Mouse (Mus musculus): ENCODE results near the gene Zic1.

The Zic1 gene

DNA sequence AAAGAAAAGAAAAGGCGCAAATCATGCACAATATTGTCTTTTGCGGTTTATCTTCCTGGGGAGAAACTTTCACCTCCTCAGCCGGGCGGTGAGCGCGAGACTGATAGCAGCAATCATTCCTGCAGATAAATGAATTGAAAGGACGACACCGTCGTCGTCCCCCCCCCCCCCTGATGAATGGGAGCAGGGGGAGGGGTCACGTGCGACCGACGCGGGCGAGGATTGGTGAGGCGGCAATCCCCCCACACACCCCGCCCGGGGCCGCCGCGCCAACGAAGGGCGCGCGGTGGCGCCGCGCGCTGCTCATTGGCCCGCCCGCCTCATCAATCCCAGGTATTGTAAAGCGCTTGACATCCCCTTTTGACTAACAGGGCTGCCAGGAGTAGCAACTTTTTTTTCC lies at the start of gene Zic1:
Gene Zic1, minus strand, starts transcription at position 147 of the 400 bp plus-strand sequence.
- in situ Hi-C loops (cut with MboI, MseI) = loop anchor here in 1 of 2 experiments (25.0 kb wide), 1 partner anchor 1478 kb away; no protein-coding TSS in a partner anchor

DNA sequence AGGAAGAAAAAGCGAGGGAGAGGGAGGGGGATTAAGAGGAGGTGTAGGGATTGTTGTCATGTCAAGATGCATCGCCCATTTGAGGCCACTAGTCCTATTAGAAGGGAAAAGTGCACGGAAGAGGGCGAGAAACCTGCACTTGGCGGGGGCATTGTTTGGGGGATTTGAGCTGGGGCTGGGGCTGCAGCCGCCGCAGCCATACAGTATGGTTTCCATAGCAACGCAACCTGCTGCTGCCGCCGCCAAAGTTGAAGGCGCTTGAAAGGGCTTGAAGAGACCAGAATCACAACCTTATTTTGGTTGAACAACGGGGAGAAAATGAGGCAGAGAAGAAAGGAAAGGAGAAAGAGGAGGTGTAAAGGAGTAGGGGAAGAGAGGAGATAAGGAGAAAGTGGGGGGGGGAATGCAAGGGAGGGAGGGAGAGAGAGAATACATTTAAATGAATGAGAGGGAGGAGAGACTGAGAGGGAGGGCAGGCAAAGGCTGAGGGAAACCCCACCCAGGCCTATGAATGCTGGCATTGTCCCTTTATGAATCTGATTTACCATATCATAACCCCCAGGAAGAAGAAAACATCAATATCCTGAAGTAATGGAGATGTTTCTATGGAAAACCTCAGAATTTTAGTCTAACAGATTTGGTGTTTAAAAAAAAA lies 48.5 kb upstream of the Zic1 start:
- in situ Hi-C loops (cut with MboI, MseI) = no loop called here

- in situ Hi-C loops (cut with MboI, MseI) = no loop called here
These were observed 44.2 kb upstream of the Zic1 start for GRCm38 (mm10) chr9:91409771-91410170.

DNA sequence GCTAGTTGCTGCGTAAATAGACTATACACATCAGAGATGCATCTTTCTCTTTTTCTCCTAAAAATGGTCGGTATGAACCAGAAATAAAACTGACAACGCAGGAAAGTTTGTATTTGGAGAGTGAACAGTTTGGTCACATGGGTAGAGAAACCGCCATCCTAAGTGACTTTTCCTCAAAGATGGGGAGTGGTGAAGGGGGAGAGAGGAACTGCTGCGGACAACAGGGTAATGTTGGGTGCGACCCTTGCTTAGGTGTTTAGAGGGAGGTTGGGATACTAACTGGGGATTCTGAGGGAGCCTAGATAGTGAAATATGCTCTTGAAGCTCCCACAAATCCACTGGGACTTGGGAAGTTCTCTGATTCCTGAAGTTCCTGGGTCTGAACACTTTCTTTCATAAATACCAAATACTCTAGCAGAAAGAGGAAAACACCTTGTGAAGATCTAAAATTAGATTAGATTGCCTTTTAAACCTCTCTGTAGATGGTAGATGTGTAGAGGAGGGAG lies 40.7 kb upstream of the Zic1 start:
- in situ Hi-C loops (cut with MboI, MseI) = no loop called here

DNA sequence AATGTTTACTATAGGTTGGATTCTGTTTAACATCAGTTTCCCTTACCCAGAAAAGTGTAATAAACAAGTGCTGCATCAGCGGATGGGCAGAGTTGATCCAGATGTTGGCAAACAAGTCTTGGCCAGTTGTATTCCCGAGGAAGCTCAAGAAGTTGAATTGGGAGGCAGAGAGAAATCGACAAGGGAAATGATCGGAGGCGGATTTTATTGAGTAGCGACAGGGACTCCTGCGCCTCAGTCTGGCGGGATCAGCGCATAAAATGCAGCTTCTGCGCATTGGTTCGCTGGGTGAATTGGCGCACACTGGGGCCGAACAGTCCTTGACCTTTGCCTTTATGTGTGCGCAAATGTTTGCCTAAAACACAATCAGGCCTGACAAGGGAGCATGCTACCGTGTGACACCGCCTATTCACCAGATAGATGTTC lies 40.2 kb upstream of the Zic1 start:
- in situ Hi-C loops (cut with MboI, MseI) = no loop called here

DNA sequence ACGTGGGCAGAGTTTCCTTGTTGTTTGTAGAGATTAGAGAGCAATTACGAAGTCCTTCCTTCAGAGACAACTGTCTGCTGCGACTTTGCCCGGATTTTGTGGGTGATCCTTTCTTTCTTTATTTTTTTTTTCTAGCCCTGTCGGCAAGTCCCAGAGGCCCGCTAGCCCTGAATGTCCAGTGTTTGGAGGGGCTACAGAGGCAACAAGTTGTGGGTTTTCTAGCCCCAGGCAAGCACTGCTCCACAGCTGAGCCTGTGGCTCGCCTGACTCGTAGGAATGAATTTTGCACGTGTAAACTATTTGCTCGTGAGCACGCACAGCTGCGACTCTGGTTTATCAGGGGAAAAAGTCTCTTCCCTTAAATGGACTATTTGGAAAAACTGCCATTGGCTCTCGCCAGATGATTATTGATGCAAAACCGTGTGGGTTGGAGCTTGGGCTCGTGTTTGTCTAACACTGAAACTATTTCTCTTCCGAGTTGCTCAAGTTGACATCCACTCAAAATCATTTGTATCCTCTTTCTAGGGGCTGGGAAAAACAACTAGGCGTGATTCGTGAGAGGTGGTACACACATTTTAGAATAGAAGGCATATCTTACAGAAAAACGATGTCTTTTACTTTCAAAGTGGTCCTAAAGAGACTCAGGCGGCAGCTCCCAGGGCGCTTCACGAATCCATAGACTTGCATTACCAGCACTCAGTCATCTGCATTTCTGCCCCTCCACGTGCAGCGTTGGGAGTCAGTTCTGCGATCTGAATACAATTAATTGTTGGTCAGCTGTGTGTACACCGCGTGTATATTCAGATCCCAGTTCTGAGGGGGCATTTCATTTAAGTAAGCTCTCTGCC lies 39.5 kb upstream of the Zic1 start:
- in situ Hi-C loops (cut with MboI, MseI) = no loop called here

DNA sequence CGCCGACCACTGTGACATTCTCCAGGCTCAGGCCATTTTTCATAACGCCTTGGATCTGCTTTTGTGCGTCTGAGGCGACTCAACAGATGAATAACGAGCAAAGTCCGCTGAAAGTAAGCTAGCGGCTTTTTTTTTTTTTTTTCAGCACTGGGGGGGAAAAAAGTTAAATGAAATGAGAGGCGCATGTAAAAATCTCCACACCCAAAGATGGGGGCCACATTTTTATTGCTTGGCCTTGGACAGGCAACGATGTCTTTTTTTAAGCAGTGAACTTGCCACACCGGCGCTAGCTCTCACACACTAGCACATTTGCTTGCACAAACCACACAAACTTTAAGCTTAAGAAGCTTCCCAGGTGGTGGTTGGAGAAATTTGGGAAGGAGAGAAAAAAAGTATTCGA lies 38.6 kb upstream of the Zic1 start:
- in situ Hi-C loops (cut with MboI, MseI) = no loop called here

GRCm38 (mm10) chr9:91401471-91401870 lies 35.9 kb upstream of the Zic1 start:
- in situ Hi-C loops (cut with MboI, MseI) = no loop called here

GRCm38 (mm10) chr9:91400482-91401093 lies 35.0 kb upstream of the Zic1 start:
- in situ Hi-C loops (cut with MboI, MseI) = no loop called here

GRCm38 (mm10) chr9:91399976-91400375 lies 34.4 kb upstream of the Zic1 start:
- in situ Hi-C loops (cut with MboI, MseI) = no loop called here

DNA sequence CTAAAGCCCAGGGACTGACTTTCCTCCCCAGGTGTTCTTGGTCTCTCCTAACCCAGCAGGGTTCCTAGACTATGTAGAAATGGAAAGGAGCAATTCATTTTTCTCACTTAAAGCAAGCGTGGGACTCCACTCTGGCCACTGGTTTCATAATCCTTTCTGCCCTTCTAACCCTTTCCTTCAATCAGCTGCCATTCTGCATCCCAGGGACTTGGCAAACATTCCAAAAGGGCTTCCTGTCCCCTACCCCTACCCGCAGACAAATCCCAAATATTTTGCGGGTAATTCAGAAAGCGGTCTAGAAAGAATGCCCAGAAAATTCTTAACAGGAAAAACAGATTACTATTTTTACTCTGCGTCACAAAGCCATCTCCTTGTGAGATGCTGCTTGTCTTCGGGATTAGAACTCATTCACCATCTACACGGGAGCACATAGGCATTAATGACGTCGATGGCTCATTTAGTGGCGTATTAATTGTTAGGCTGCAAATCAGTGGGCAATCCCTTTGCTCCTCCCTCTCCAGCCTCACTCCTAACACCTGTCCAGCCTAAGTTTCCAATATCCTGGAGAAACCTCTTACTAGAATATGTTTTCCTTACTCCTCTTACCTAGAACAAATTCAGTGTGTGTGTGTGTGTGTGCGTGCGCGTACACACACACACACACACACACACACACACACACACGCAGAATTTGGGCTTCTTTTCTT lies 29.6 kb upstream of the Zic1 start:
- in situ Hi-C loops (cut with MboI, MseI) = no loop called here

GRCm38 (mm10) chr9:91394211-91394646 lies 28.6 kb upstream of the Zic1 start:
- in situ Hi-C loops (cut with MboI, MseI) = no loop called here

DNA sequence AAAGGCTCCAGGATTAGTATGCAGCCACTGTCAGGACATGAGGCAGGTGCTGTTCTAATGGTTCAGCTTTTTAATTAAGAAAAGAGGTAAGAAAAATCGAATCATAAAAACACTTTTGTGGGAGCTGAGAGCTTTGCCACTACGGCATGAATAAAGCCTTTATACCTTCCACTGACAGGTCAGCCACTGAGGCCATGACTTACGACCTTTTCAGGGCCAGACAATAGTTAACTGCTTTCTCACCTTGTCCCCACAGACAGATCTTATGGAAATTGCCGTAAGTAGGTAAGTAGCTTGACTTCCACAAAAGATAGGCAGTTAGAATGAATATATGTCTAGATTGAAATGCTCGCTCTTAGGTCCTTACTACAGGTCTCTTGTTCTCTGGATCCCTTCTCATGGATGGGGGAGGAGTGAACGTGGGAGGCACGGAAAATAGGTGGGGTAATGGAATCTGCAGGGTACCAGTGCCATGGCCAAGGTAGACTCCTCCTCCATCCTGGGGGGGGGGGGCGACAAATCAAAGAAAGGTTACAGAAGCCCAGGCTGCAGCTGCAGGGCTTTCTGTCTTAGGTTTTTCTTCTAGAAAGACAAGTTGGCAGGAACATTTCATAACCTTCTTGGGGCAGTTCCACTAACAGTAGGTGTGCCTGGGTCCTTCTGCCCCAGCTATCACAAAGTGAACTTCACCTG lies 27.9 kb upstream of the Zic1 start:
- in situ Hi-C loops (cut with MboI, MseI) = no loop called here

DNA sequence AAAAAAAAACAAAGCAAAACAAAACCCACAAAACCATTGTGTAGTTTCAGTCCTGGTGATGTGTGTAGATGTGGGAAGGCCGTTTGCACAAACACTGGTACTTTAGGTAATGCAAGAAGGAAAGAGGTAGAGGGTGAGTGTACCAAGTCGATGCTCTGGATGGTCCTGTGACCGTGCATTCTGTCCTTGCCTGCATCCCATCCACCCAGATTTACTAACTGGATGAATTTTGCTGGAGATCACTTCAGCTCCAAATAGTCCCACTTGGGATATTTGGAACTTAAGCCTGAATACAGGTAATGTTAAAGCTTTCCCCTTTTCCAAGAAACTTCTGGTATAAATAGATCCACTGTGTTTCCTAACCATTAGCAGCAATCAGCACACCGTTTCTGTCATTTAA lies 22.6 kb upstream of the Zic1 start:
- in situ Hi-C loops (cut with MboI, MseI) = no loop called here

DNA sequence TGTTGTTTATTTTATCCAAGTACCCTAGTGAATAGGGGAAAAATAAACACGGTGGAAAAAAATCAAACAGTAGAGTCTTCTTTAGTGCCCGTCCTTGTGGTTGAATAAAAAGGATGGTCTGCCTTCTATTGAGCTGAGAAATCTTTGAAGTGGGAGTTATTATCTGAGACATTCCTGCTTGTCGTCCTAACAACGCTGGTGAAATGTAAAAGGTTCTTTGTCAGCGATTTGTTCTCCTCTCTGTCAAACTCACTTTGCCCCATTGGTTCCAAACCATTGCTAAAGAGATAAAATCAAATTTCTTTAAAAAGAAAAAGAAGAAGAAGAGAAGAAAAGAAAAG lies 22.1 kb upstream of the Zic1 start:
- in situ Hi-C loops (cut with MboI, MseI) = no loop called here

- in situ Hi-C loops (cut with MboI, MseI) = no loop called here
These were observed 21.5 kb upstream of the Zic1 start for GRCm38 (mm10) chr9:91386891-91387739.

GRCm38 (mm10) chr9:91386502-91386890 lies 20.9 kb upstream of the Zic1 start:
- in situ Hi-C loops (cut with MboI, MseI) = no loop called here

DNA sequence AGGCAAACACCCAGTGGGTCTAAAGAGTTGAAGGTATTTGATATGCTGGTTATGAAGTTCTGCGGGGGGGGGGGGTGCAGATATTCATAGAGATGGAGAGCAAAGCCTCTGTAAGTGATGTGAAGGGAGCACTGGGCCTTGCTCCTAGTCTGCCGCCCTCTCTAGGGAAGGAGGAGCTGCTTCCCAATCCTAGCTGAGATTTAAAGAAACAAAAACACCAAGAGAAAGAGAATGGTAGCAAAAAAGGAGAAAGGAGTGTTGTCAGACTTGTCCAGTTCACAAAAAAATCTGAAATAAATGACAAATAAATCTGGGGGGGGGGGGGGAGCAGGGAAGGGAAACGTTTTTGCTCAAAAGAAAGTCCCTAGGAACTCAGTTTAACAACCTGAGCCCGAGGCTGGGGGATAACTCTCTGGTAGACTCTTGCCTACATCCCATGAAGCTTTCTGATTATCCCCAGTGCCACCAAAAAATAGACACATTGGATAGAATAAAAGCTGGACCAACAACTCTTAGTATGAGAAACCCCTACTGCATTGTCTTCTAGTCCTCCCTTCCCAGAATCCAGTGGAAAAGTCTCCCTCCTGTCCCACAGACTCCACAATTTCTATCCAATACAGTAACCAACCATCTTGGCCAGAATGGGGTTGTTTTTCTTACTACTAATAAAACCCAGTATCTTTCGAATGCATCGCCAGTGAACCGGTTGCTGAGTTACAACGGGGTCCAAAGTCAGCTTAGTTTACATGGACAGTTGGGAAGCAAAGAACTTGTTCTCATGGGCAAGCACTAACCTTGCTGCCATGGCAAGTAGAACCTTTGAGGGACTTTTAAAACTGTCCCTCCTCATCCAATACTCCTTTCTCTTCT lies 20.2 kb upstream of the Zic1 start:
- in situ Hi-C loops (cut with MboI, MseI) = no loop called here
